Mouse (Mus musculus) brain, embryonic 14.5 days (tissue): ENCODE measurements around the gene St6galnac5.

ENCODE experiments used
- CTCF ChIP-seq: fragments of 200-500 bp; IDR thresholded peaks from 2 replicates; pipeline ENCODE4 v1.5.1; 2012; ENCODE audit warnings: inconsistent platforms, mild to moderate bottlenecking, moderate library complexity, borderline replicate concordance; ENCODE audit not compliant: insufficient read depth, insufficient read length; ENCODE audit errors: extremely low read depth
- POLR2A ChIP-seq: fragments of 200-500 bp; IDR thresholded peaks from 2 replicates; pipeline ENCODE4 v1.6.1; 2012; ENCODE audit warnings: mild to moderate bottlenecking, inconsistent platforms, borderline replicate concordance; ENCODE audit not compliant: poor library complexity, insufficient read depth, insufficient read length, severe bottlenecking; ENCODE audit errors: extremely low read depth

GRCm38 (mm10) chr3:152919101-152919500 lies 62.9 kb downstream of the St6galnac5 start:
- no peak for TF ChIP-seq POLR2A
- no peak for TF ChIP-seq CTCF
